24 mouse cellular contexts compared by ENCODE assay signal in the genomic region with DNA sequence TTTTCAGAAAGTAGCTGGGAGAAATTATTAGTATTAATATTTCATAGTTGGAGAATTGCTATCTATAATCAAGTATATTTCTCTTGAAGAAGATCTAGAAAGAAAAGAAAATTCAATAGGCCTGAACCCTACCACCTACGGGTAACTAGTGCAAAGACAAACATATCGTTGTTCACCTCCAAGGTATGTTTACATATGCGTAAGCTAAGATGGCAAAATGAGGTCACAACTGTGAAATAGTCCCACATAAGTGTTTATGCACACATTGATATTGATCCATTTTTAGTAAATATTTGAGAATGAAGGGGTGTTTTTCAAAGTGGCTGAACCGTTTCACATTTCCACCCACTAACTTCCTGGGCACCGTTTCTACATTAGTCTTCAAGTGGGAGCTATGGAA.
"Had no signal": no experiment of that assay in that cellular context is flagged by ENCODE, and none has a peak within 500 bp of the region (broad histone marks: within the 10 kb centered on the region; RNA-seq: fewer than 3 reads in every experiment).

No protein-coding gene starts in this region.

- DNase-seq: gastrocnemius, adult 2 months; gastrocnemius, postnatal 10 days; gastrocnemius, postnatal 25 days; heart, adult 18-20 months; heart, postnatal 10 days; heart, postnatal 4 days; kidney, adult 18-20 months; kidney, adult 8-10 months; kidney, postnatal 10 days; kidney, postnatal 25 days; kidney, postnatal 4 days had no signal

- ATAC-seq: forebrain, embryonic 16.5 days; hindbrain, embryonic 16.5 days; inflammation-experienced regulatory T-cells, adult 6 months; intestine, embryonic 15.5 days; intestine, postnatal 0 days had no signal

- H3K4me3 ChIP-seq: gastrocnemius, adult 2 months; heart, embryonic 10.5 days; heart, embryonic 12.5 days; hindbrain, embryonic 10.5 days; hindbrain, embryonic 12.5 days; intestine, embryonic 15.5 days; layer of hippocampus, adult 2 months; left cerebral cortex, adult 2 months; limb, embryonic 10.5 days had no signal

- H3K9me3 ChIP-seq: heart, embryonic 10.5 days; heart, embryonic 12.5 days; hindbrain, embryonic 10.5 days; hindbrain, embryonic 12.5 days; intestine, embryonic 15.5 days; limb, embryonic 10.5 days had no signal

- H3K27ac ChIP-seq: gastrocnemius, adult 2 months; heart, embryonic 10.5 days; hindbrain, embryonic 10.5 days; hindbrain, embryonic 12.5 days; hindbrain, embryonic 14.5 days; intestine, embryonic 15.5 days; layer of hippocampus, adult 2 months; left cerebral cortex, adult 2 months; limb, embryonic 10.5 days had no signal

- H3K4me2 ChIP-seq: heart, embryonic 12.5 days; hindbrain, embryonic 12.5 days; hindbrain, embryonic 14.5 days; intestine, embryonic 15.5 days had no signal

- H3K36me3 ChIP-seq: heart, embryonic 10.5 days; heart, embryonic 12.5 days; hindbrain, embryonic 10.5 days; hindbrain, embryonic 12.5 days; intestine, embryonic 15.5 days; limb, embryonic 10.5 days had no signal

- H3K4me1 ChIP-seq: heart, embryonic 10.5 days; hindbrain, embryonic 10.5 days; hindbrain, embryonic 12.5 days; intestine, embryonic 15.5 days had no signal

- H3K9ac ChIP-seq: heart, embryonic 12.5 days; hindbrain, embryonic 12.5 days; hindbrain, embryonic 14.5 days; intestine, embryonic 15.5 days had no signal

- H3K27me3 ChIP-seq: heart, embryonic 12.5 days; hindbrain, embryonic 12.5 days; intestine, embryonic 15.5 days had no signal
